Mouse (Mus musculus): ENCODE measurements around the gene Utp11.
"Not testable (repeated sequence)": the region's sequence is repeated elsewhere in the genome, so short reads cannot be mapped to it uniquely, and the experiment has no call there.

Utp11 gene

DNA sequence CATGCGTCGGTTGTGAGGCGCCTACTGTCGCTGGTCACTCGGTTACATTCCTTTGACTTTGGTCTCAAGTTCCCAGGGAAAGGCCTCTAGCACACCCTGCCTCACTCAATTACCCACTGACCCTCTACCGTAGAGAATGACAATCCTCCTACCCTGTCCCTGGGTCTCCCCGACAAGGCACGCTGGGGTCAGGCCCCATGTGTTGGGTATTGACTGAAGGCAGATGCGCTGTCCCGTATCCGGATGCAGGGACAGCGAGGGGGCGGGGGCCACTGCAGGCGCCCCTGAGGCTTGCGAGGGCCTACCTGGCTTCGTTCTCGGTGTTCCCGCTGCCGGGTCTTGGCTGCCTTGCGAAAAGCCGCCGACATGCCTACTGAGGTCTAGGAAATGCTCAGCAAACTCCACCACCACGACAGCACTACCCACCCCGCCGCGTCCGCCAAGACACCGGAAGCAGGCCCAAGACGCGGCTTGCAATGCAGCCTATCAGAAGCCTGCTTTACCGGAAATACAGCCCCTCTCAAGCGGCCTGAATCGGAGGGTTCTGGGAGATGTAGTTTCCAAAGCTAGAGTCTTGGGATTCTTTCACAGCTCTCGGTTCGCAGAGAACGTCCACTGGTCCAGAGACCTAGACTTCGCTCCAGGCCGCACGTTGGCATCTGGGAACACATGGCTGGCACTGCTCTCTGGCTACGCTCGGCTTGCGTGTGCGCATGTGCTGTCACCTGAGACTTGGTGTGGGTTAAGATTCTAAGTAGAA is at the start of gene Utp11:
Gene Utp11 (minus strand): TSS at position 466 of the 760 bp plus-strand sequence.
- peak; percentile 73 for DNase-seq (ENCODE audit: low read depth)

DNA sequence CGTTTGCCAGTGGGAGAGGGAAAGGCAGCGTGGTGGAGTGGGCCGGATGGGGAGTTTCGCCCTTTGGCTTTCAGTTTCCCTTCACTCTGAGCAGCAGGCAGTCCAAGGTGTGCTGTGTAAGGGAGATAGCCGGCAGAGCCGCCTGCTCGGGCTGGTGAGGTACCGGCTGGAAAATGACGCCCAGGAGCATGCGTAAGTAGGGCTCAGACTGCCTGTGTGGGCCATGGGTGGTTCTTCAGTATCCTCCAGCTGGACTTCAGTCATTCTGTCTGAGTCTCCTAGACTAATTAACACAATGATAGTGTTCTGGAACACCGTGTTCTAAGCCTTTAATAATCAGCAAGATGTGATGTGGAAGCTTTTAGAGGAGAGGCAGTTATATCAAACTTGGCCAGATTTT is 49.4 kb upstream of the Utp11 start:
- no peak for DNase-seq (ENCODE audit: low read depth)

DNA sequence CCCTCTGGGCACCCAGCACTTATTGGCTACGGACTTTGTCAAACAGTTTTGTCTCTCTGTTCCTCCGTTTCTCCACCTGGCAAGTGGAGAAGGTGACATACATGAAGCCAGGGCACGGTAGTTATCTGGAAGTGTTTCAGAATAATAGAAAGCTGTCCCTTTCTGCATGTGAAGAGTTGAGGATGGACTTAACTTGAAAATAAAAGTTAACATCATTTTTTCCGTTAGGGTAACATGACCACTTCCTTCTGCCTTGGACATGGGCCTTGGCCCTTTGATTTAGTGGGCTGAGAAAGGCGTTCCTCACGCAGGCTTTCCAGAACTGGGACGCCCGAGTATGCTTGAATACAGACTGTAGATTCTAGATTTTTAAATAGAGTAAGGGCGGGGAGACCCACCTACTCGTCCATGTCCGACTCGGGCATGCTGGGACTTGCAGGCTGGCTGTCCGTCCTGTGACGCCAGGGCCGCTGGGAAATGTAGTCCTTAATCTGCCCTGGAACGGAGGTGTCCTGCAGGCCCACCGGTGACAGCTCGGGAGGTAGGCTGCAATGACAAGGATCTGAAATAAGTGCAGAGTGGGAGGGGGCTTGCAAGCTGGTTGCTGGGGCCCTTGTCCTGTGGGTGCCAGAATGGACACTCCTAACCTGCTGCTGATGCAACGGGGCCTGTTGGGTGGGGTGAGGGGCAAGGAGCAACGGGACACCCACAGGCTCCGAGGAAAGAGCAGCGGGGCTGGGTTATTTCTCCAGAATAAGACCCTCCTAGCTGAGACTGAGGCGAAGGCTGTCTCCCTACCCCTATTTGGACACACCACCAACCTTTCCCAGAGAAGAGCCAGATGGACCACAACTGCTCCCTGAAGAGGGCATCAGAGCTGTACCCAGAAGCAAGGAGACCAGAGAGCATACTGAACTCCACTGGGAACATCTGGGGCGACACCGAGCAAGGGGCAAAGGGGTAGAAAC is 48.3 kb upstream of the Utp11 start, which contains the start of gene Inpp5b:
Gene Inpp5b (plus strand): TSS at position 475 of the 968 bp plus-strand sequence.
- peak; percentile 56 for DNase-seq (ENCODE audit: low read depth)

DNA sequence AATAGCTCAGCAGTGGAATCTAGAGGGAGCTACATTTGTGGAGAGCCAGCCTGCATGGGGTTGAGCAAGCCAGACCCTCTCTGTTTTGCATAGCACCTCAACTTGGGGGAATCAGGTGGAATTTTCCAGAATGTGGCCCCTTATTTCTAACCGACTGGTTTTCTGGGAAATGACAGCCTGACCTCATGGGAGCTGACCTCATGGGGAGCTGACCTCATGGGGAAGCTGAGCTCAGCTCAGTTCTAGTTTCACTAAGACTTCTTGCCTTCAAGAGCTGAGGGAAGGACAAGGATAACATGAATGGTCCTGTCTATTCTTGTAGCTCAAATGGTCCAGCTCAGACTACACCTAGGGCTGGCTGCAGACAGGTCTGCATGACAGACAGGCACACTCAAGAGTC is 45.4 kb upstream of the Utp11 start:
- no peak for DNase-seq (ENCODE audit: low read depth)

DNA sequence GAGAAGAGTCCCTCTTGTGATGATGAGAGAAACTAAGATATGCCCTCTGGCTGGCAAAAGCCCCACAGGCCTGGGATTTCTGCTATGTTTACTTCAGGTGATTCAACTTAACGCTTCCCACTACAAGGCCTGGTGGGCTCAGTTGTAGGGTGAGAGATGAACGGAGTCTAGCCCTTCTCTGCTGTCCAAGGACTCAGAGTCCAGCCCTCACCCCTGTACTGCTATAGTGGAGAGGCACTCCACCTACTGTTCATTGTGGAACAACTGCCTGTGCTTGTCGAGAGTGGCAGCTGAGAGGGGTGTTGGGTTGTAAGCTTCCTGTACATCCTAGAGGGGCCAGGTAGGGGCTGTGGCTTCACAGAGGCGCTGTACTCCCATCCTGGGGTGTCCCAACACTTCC is 44.6 kb upstream of the Utp11 start:
- DNase-seq (ENCODE audit: low read depth) = no peak

DNA sequence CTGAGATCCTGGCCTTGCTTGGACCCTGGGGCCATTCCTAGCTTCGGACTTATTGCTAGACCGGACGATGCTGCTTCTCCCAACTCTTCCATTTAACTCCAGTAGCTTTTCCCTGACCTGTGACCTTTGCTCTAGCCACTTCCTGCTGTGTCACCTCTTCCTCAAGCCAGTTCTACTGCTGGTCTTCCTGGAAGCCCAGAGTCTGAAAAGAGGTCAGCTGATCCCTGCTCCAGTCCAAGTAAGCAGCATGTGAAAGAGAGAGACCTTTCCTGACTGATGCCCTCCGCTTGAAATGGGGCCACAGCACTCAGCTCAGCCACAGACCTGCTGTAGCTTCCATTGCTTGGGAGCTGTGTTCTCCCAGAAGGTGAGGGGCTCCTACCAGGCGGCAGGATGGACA is 44.1 kb upstream of the Utp11 start:
- no peak for DNase-seq (ENCODE audit: low read depth)

DNA sequence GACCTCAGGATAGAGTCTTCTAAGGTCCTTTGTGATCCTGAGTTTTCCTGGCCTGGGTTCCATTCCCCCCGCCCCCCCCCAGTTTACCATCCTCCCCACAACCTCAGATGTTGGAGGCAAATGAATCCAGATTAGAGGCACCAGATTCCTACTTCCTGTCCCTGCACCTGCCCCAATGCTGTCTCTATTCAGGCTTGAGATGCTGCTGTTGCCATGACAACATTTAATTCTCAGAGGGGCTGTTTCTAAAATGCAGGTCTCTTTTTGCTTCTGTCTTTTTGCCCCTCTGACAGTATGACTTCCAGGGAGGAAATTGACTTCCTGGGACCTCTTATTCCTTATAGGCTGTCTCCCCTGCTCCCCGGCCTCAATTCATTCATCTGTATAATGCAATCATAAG is 43.6 kb upstream of the Utp11 start:
- no peak for DNase-seq (ENCODE audit: low read depth)

DNA sequence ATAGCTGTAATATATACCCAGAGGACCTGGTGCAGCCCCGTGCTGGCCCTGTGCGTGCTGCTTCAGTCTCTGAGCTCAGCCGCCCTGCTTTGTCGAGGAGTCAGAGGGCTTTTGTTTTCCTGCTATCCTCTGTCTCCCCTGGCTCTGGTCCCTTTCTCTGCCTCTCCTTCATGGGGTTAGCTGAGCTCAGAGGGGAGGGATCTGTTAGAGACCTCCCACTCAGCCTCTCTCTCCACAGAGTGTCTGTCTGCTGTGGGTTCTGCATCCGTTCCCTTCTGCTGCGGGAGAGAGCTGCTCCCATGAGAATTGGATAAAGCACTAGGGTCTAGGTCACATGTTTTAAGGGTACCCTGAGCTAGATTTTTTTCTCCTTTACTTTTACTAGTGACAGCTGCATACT is 32.7 kb upstream of the Utp11 start:
- no peak for DNase-seq (ENCODE audit: low read depth)

DNA sequence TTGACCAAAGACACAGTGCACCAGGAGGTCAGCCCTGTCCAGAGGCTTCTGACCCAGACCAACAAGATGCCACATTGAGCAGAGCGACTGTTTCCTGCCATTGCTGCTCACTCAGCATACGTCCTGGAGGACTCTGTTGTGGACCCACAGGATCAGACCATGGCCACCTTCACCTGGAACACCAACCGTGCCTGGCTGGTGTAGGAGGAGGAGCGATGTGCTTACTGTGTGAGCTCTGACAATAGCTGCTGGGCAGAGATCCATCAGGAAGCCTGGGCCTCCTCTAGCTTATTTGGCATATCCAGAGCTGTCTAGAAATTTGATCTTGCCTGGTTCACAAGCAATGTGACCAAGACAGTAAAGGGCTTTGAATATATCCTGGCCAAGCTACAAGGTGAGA is 25.7 kb upstream of the Utp11 start:
- DNase-seq (ENCODE audit: low read depth) = no peak

DNA sequence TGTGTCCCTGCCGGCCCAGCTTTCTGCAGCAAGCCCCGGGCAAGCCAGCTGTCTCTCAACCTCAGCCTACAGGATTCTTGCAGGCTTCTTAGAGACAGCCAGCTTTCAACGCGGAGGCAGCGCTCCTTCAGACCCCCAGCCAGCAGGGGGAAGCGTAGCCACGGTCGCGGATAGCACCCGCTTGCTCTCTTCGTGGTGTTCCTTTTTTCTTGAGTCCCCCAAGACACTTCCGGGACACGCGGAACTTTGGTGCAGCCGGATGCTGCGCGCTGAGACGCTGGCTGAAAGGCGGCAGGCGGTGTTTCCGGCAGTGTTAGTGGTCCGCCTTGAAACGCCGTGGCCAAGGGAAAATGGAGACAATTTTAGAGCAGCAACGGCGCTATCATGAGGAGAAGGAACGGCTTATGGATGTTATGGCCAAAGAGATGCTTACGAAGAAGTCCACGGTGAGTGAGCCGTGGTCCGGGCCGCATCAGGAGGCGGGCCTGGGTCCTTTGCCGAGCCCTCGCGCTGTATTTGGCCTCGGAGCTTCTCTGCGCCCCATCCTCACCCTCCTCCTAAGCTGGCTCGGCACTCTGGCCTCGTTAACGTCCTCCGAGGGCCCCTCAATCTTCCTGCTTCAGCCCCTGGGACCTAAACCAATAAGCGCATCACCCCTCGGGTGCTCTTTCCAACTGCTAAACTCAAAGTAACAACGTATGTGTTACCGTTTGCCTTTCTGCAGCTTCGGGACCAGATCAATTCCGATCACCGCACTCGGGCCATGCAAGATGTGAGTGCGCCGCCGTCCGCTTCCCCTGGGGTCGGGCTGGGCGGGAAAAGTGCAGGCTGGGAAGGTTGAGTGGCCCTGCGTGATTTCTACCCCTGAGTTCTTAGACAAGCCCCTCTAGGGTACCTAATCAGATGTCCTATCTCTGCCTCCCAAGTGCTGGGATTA is 21.4 kb upstream of the Utp11 start, which contains the start of gene Sf3a3:
Gene Sf3a3 (plus strand): TSS at position 232 of the 937 bp plus-strand sequence.
- DNase-seq (ENCODE audit: low read depth) = peak; percentile 90

DNA sequence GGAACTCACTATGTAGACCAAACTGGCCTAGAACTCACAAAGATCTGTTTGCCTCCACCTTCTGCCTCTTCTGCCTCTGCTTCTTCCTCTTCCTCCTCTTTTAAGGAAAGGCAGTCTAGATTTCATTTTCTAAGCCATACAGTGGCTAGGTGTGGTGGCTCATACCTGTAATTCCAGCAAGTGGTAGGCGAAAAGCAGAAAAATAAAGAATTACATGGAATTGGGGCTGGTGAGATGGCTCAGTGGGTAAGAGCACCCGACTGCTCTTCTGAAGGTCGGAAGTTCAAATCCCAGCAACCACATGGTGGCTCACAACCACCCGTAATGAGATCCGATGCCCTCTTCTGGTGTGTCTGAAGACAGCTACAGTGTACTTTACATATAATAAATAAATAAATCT is 20.4 kb upstream of the Utp11 start:
- not testable (repeated sequence) for DNase-seq (ENCODE audit: low read depth)

DNA sequence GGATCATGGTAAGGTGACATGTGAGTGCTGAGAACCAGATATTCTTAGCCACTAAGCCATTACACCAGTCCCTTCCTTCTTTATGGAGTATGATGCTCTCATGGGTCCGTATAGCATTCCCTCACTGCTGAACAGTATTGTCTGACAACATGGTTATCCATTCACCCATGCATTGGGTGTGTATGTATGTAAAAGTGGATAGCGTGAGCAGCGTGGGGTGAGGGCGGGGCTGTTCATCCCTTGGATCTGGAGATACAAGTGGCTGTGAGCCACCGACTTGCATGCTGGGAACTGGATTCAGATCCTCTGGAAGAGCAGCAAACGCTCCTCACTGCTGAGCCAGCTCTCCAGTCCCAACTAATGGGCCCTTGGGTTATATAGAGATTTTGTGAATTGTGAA is 19.2 kb upstream of the Utp11 start:
- no peak for DNase-seq (ENCODE audit: low read depth)

DNA sequence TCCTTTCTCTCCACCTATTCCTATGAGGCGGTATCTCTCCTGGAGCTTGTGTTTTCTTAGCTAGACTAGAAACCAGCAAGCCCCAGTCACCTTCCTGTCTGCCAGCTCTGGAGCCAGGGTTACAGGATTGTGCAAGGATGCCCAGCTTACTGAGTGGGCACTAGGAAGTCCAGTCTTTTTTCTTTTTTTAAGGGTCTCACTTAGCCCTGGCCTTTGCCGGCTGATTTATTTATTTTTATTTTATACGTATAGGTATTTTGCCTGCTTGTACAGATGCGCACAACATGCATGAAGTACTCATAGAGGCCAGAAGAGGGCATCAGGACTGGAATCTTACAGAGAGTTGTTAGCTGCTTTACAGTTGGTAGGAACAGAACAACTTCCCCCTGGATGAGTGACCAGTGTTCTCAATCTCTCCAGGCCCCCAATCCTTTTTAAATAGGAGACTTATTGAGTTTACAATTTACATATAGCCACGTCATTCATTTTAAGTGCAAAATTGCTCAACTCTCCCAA is 17.4 kb upstream of the Utp11 start:
- no peak for DNase-seq (ENCODE audit: low read depth)

DNA sequence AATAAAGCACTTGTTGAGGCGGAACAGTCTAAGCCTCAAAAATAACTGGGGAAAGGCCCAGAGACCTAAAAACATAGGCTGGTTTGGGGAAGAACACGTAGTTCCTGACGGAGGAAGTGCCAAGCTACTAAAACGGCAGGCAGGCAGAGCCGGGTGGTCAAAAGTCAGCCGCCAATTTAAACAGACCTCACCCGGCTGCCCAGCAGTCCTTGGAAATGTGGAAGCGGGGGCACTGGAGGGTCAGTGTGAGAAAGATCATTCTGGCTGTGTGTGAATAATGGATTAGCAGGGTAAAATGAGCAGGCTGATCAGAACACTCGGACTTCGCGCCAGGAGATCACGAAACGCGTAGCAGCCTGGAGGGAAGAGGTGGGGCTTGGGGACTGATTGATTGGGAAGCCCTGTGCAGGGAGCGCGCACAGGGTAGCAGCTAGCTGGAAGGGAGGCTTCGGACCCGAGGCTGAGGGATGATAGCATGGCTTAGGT is 16.6 kb upstream of the Utp11 start:
- DNase-seq (ENCODE audit: low read depth) = no peak

DNA sequence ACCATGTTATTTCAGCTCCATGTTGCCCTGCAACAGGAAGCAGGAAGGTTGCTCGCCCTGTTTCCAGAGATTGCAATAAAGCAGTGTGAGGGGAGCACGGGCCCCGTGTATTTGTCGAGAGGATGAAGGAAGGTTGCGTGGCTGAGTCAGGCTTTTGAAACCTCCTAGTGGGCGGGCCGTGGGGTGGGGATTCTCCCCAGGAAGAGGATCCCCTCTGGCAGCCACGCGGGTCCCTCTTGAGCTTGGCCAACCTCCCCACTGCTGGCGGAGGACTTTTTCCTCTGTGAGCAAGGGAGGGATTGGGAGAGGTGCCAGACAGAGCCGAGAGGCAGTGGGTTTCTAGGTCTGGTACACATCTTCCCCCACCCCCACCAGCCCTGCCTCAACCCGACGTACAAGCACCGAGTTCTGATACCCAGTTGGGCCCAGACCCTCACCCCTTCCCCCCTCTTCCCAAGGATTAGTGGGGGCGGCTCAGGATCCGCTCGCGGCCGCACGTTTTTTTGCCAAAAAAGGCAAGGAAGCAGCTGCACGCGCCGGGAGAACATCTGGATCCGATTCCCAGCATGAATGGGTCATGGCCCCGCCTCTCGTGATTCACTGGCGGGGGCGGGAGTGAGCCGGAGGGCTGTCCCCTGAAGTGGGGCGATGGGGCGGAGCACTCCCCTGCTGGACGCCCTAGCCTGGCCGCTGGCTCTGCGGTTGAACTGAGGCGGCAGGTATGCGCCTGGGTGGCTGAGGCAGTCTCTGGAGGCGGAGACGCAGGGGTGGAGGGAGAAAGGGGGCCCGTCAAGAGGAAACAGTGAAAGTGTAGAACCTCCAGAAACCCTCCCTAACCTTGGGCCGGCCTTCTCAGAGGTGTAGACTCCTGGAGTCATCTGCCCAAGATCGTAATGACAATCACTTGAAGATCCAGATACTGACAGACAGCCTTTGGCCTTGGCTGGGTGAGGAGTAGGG is 15.4 kb upstream of the Utp11 start:
- peak; percentile 94 for DNase-seq (ENCODE audit: low read depth)

DNA sequence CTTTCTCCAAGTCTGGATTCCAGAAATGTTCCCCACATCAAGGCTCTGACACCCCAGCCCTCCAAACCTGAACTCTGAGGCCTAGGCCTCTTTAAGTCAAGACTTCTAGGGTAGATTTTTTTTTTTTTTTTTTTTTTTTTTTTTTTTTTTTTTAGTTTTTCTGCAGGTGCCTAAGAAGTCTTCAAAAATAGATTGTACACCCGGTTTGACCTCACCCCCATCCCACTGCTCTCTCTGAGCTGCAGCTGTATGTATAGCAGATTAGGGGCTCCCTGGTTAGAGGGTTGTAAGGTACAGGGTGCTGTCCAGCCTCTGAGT is 14.8 kb upstream of the Utp11 start:
- not testable (repeated sequence) for DNase-seq (ENCODE audit: low read depth)

DNA sequence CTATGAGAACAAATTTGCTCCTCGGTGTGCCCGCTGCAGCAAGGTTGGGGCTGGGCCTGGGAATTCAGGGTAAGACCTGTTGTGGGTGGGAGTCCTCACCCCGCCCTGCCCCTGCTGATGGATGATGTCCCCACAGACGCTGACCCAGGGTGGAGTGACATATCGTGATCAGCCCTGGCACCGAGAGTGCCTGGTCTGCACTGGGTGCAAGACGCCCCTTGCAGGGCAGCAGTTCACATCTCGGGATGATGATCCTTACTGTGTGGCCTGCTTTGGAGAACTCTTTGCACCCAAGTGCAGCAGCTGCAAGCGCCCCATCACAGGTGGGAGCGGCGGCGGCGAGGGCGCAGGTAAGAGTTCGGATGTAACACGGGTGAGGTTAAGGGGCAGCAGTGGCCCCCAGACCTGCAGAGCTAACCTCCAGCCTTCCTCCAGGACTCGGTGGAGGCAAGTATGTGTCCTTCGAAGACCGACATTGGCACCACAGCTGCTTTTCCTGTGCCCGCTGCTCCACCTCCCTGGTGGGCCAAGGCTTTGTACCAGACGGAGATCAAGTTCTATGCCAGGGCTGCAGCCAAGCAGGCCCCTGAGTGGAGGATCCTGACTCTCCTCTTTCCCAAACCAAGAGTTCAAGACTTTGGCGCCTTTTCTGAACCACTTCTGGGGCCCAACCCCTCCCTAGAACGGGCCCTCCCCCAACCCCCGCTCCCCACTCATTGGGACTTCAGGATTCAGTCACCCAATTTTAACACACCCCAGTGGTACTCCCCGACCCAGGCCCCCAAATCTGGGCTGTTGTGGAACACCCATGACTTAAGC is 14.2 kb upstream of the Utp11 start:
- not testable (repeated sequence) for DNase-seq (ENCODE audit: low read depth)

DNA sequence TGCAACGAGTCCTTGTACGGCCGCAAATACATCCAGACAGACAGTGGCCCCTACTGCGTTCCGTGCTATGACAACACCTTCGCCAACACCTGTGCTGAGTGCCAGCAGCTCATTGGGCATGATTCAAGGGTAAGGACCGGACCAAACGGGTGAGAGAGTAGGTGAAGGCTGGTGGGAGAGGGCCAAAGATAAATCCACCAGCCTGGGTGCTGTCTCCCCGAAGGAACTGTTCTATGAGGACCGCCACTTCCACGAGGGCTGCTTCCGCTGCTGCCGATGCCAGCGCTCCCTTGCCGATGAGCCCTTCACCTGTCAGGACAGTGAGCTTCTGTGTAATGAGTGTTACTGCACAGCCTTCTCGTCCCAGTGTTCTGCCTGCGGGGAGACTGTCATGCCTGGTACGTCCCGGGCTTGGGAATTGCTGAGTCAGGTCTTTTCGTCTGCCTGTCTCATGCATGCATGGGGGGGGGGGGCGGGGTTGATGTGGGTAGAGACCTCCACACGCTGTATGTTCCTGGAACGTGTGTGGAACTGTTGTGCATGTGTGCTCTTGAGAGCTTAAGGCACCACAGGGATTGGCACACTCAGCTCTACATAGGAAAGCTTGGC is 12.4 kb upstream of the Utp11 start:
- DNase-seq (ENCODE audit: low read depth) = no peak

Measured in fibroblast of lung, adult 2 months (primary cell).